Mouse (Mus musculus): ENCODE measurements around the gene Zfp1.
A peak's percentile ranks its signal among the peaks of the same experiment; 100 is the strongest.

The Zfp1 gene

GRCm38 (mm10) chr8:111625694-111626527, 17.3 kb upstream of the Zfp1 start:
- peak; percentile 66 to 81 for DNase-seq

GRCm38 (mm10) chr8:111626528-111626820, 16.7 kb upstream of the Zfp1 start:
- no peak for DNase-seq

- DNase-seq: no peak
Observed at GRCm38 (mm10) chr8:111626933-111627332, 16.3 kb upstream of the Zfp1 start.

GRCm38 (mm10) chr8:111627923-111628322, 15.3 kb upstream of the Zfp1 start:
- peak; percentile 57 to 63 for DNase-seq

- DNase-seq: no peak
Observed at GRCm38 (mm10) chr8:111628401-111628800, 14.8 kb upstream of the Zfp1 start.

GRCm38 (mm10) chr8:111628894-111629501, 14.2 kb upstream of the Zfp1 start:
- no peak for DNase-seq

- peak; percentile 78 to 84 for DNase-seq
Observed at GRCm38 (mm10) chr8:111630105-111630521, 13.1 kb upstream of the Zfp1 start, which contains the start of gene Ldhd. Ldhd (minus strand) TSS chr8:111630374.

- no peak for DNase-seq
Observed at GRCm38 (mm10) chr8:111631589-111631988, 11.6 kb upstream of the Zfp1 start.

- DNase-seq: no peak
Observed at GRCm38 (mm10) chr8:111632976-111633375, 10.2 kb upstream of the Zfp1 start.

- no peak for DNase-seq
Observed at GRCm38 (mm10) chr8:111638086-111638485, 5.1 kb upstream of the Zfp1 start.

GRCm38 (mm10) chr8:111641064-111641463, 2.1 kb upstream of the Zfp1 start:
- DNase-seq: no peak

GRCm38 (mm10) chr8:111642496-111642895, 705 bp upstream of the Zfp1 start:
- DNase-seq: no peak

- no peak for DNase-seq
Observed at GRCm38 (mm10) chr8:111642939-111643263, 300 bp upstream of the Zfp1 start.

GRCm38 (mm10) chr8:111644286-111645051, 1.3 kb downstream of the Zfp1 start:
- peak; percentile 53 to 63 for DNase-seq

GRCm38 (mm10) chr8:111645715-111646114, 2.5 kb downstream of the Zfp1 start:
- no peak for DNase-seq

GRCm38 (mm10) chr8:111648834-111649233, 5.6 kb downstream of the Zfp1 start:
- no peak for DNase-seq

GRCm38 (mm10) chr8:111650651-111651050, 7.5 kb downstream of the Zfp1 start:
- DNase-seq: no peak

GRCm38 (mm10) chr8:111653524-111653923, 10.3 kb downstream of the Zfp1 start:
- peak in 1 of 2 experiments; percentile 34 for DNase-seq

GRCm38 (mm10) chr8:111657312-111657854, 14.2 kb downstream of the Zfp1 start:
- no peak for DNase-seq

GRCm38 (mm10) chr8:111658819-111659423, 15.7 kb downstream of the Zfp1 start:
- no peak for DNase-seq

- peak; percentile 75 to 92 for DNase-seq
Observed at GRCm38 (mm10) chr8:111662473-111662872, 19.3 kb downstream of the Zfp1 start.

- no peak for DNase-seq
Observed at GRCm38 (mm10) chr8:111666751-111667150, 23.6 kb downstream of the Zfp1 start.

GRCm38 (mm10) chr8:111676237-111676636, 33.0 kb downstream of the Zfp1 start:
- DNase-seq: peak in 1 of 2 experiments; percentile 17

Measured in kidney, adult 8-10 months (tissue).